Mouse (Mus musculus) lung, adult 18-20 months (tissue): ENCODE measurements around the gene Iqschfp.

Source experiments
- DNase-seq, 2 experiments: peaks; one replicate each; pipeline ENCODE4 v3.0.0; 2022; ENCODE audit warnings: mixed read lengths in 2 of 2

The Iqschfp gene

GRCm38 (mm10) chr3:67892026-67892705 is at the start of gene Iqschfp, which contains the start of gene Iqcj:
TSS of gene Iqschfp (plus strand) at chr3:67892232.
TSS of gene Iqcj (plus strand) at chr3:67892220.
- no peak for DNase-seq

- DNase-seq = no peak
Measured at GRCm38 (mm10) chr3:67852397-67852796, 39.6 kb upstream of the Iqschfp start.

- no peak for DNase-seq
Measured at GRCm38 (mm10) chr3:67861524-67861923, 30.5 kb upstream of the Iqschfp start.

GRCm38 (mm10) chr3:67867420-67868065 is 24.5 kb upstream of the Iqschfp start:
- peak in 1 of 2 experiments; percentile 4 for DNase-seq

GRCm38 (mm10) chr3:67869424-67869823 is 22.6 kb upstream of the Iqschfp start:
- no peak for DNase-seq

- DNase-seq = no peak
Measured at GRCm38 (mm10) chr3:67877253-67877652, 14.8 kb upstream of the Iqschfp start.

GRCm38 (mm10) chr3:67884335-67884734 is 7.7 kb upstream of the Iqschfp start:
- DNase-seq = no peak

GRCm38 (mm10) chr3:67886176-67886575 is 5.9 kb upstream of the Iqschfp start:
- no peak for DNase-seq

- no peak for DNase-seq
Measured at GRCm38 (mm10) chr3:67887251-67887650, 4.8 kb upstream of the Iqschfp start.

- no peak for DNase-seq
Measured at GRCm38 (mm10) chr3:67892768-67893167, 736 bp downstream of the Iqschfp start.

GRCm38 (mm10) chr3:67902517-67902916 is 10.5 kb downstream of the Iqschfp start:
- DNase-seq = no peak

GRCm38 (mm10) chr3:67908586-67908985 is 16.6 kb downstream of the Iqschfp start:
- no peak for DNase-seq

GRCm38 (mm10) chr3:67918098-67918497 is 26.1 kb downstream of the Iqschfp start:
- no peak for DNase-seq

GRCm38 (mm10) chr3:67918634-67919259 is 26.7 kb downstream of the Iqschfp start:
- DNase-seq = no peak

GRCm38 (mm10) chr3:67923095-67923494 is 31.1 kb downstream of the Iqschfp start:
- DNase-seq = no peak

GRCm38 (mm10) chr3:67925453-67925852 is 33.4 kb downstream of the Iqschfp start:
- DNase-seq = no peak

GRCm38 (mm10) chr3:67930424-67931133 is 38.5 kb downstream of the Iqschfp start:
- no peak for DNase-seq

GRCm38 (mm10) chr3:67931181-67931580 is 39.1 kb downstream of the Iqschfp start:
- no peak for DNase-seq

GRCm38 (mm10) chr3:67931914-67932313 is 39.9 kb downstream of the Iqschfp start:
- DNase-seq = no peak

GRCm38 (mm10) chr3:67935829-67936228 is 43.8 kb downstream of the Iqschfp start:
- DNase-seq = no peak

GRCm38 (mm10) chr3:67947000-67947399 is 55.0 kb downstream of the Iqschfp start:
- DNase-seq = no peak

GRCm38 (mm10) chr3:67952517-67952940 is 60.5 kb downstream of the Iqschfp start:
- no peak for DNase-seq

GRCm38 (mm10) chr3:67954459-67955065 is 62.5 kb downstream of the Iqschfp start:
- DNase-seq = no peak
